Mouse (Mus musculus) heart, embryonic 11.5 days (tissue): ENCODE data around the gene Fau. TPM values are rescaled to one million over a fixed set of nuclear protein-coding genes. Genes with fewer than 3 reads are reported as not detected.

ENCODE experiments used
- ATAC-seq: fragments of 200-750 bp; cut with Nextera tagmentation; replicated peaks from 2 replicates; pipeline ENCODE4 v1.8.0; 2017; ENCODE audit warnings: moderate library complexity; ENCODE audit not compliant: insufficient number of reproducible peaks, low FRiP score, low TSS enrichment
- H3K27ac ChIP-seq: fragments of 300-500 bp; sonication (generic); 2 replicates; pipeline ENCODE4 v1.5.1; 2014; ENCODE audit warnings: mild to moderate bottlenecking, low read depth, low read length
- H3K27me3 ChIP-seq: fragments of 300-500 bp; sonication (generic); 2 replicates; pipeline ENCODE4 v1.6.1; 2014; ENCODE audit warnings: mild to moderate bottlenecking, low read length, mixed read lengths; ENCODE audit not compliant: control insufficient read depth, insufficient read depth
- H3K36me3 ChIP-seq: fragments of 300-500 bp; sonication (generic); 2 replicates; pipeline ENCODE4 v1.6.1; 2014; ENCODE audit warnings: mild to moderate bottlenecking, low read length, moderate library complexity, mixed read lengths; ENCODE audit not compliant: control insufficient read depth, insufficient read depth
- H3K4me1 ChIP-seq: fragments of 300-500 bp; sonication (generic); 2 replicates; pipeline ENCODE4 v1.6.1; 2014; ENCODE audit warnings: low read length; ENCODE audit not compliant: control insufficient read depth, insufficient read depth
- H3K4me2 ChIP-seq: fragments of 300-500 bp; sonication (generic); 2 replicates; pipeline ENCODE4 v1.6.1; 2014; ENCODE audit warnings: mild to moderate bottlenecking, moderate library complexity
- H3K4me3 ChIP-seq: fragments of 300-500 bp; sonication (generic); 2 replicates; pipeline ENCODE4 v1.5.1; 2014; ENCODE audit warnings: low read depth, low read length
- H3K9ac ChIP-seq: fragments of 300-500 bp; sonication (generic); 2 replicates; pipeline ENCODE4 v1.6.1; 2014; ENCODE audit warnings: mild to moderate bottlenecking, low read depth, low read length, moderate library complexity
- H3K9me3 ChIP-seq: fragments of 300-500 bp; sonication (generic); replicated peaks from 2 replicates; pipeline ENCODE4 v1.6.1; 2016; ENCODE audit warnings: low read length; ENCODE audit not compliant: control insufficient read depth
- WGBS: fragments of 180-500 bp; shearing (Covaris S2); extraction: QIAGEN DNeasy Blood & Tissue Kit; methylation state at CpG from one replicate; pipeline ENCODE4 v1.1.7; 2014; ENCODE audit not compliant: insufficient replicate concordance; 5-methylcytosine and 5-hydroxymethylcytosine counted together
- polyA plus RNA-seq: library from polyadenylated mRNA; unstranded; fragments of >200 nt; fragmentation: Nextera tagmentation; extraction: Ambion mirVana; gene quantifications from 2 replicates; pipeline ENCODE4 v1.2.1, GENCODE M21; 2014

Fau gene
- polyA plus RNA-seq, 1 experiment from 2014 or later, result 633 TPM

- ATAC-seq, result 0 out of 2 replicates have a peak, but pooled peaks have one; percentile 0
- Histone ChIP-seq H3K4me2 (peak overlapping the region; percentile 99), H3K4me1 (peaks cover 31% of the 10 kb centered on the region), H3K9ac (peak overlapping the region; percentile 71), H3K36me3 (peaks cover 17% of the 10 kb centered on the region), H3K27ac (no peak overlapping the region; the same call in 1 of the 2 replicates), H3K9me3 (no peaks in the 10 kb centered on the region), H3K27me3 (no peaks in the 10 kb centered on the region), H3K4me3 (peak overlapping the region; percentile 52)
- WGBS, result 33% methylated on average over 5 of the region's 5 CpGs
These were observed 8.9 kb downstream of the Fau start for GRCm38 (mm10) chr19:6066571-6066970.

GRCm38 (mm10) chr19:6067011-6067723 is 9.5 kb downstream of the Fau start:
- Histone ChIP-seq H3K4me1 (peaks cover 25% of the 10 kb centered on the region), H3K9ac (peak overlapping the region; percentile 71), H3K27me3 (no peaks in the 10 kb centered on the region), H3K9me3 (no peaks in the 10 kb centered on the region), H3K4me2 (peak overlapping the region; percentile 99), H3K4me3 (peak overlapping the region; percentile 52), H3K36me3 (peaks cover 17% of the 10 kb centered on the region), H3K27ac (peak overlapping the region; percentile 57)
- WGBS, result 2% methylated on average over 30 of the region's 30 CpGs
- peak; percentile 43 for ATAC-seq

- peaks cover 18% of the 10 kb centered on the region for H3K4me1 ChIP-seq
- H3K27me3 ChIP-seq, result no peaks in the 10 kb centered on the region
- H3K9ac ChIP-seq, result peak within 1 kb of the TSS; percentile 71
- 13% methylated on average over 33 of the region's 33 CpGs for WGBS
- peak within 1 kb of the TSS; percentile 52 for H3K4me3 ChIP-seq
- H3K4me2 ChIP-seq, result peak within 1 kb of the TSS; percentile 99
- peak within 1 kb of the TSS; percentile 57 for H3K27ac ChIP-seq
- peaks cover 17% of the 10 kb centered on the region for H3K36me3 ChIP-seq
- no peaks in the 10 kb centered on the region for H3K9me3 ChIP-seq
- ATAC-seq, result peak; percentile 84
These were observed 10.2 kb downstream of the Fau start, which contains the start of gene Tm7sf2 for GRCm38 (mm10) chr19:6067724-6068415. Gene Tm7sf2 (minus strand): TSS chr19:6068373.

GRCm38 (mm10) chr19:6068951-6069350 is 11.3 kb downstream of the Fau start:
- H3K27ac ChIP-seq, result no peak overlapping the region
- peaks cover 18% of the 10 kb centered on the region for H3K4me1 ChIP-seq
- no peak for ATAC-seq
- no peak overlapping the region for H3K4me2 ChIP-seq
- no peak overlapping the region for H3K9ac ChIP-seq
- H3K9me3 ChIP-seq, result no peaks in the 10 kb centered on the region
- peaks cover 17% of the 10 kb centered on the region for H3K36me3 ChIP-seq
- no peaks in the 10 kb centered on the region for H3K27me3 ChIP-seq
- no peak overlapping the region for H3K4me3 ChIP-seq
- 75% methylated on average over 4 of the region's 4 CpGs for WGBS

- no peak overlapping the region for H3K4me2 ChIP-seq
- H3K36me3 ChIP-seq, result peaks cover 17% of the 10 kb centered on the region
- no peak overlapping the region for H3K9ac ChIP-seq
- H3K4me1 ChIP-seq, result peaks cover 18% of the 10 kb centered on the region
- no peak for ATAC-seq
- no peak overlapping the region for H3K27ac ChIP-seq
- H3K27me3 ChIP-seq, result no peaks in the 10 kb centered on the region
- H3K9me3 ChIP-seq, result no peaks in the 10 kb centered on the region
- no peak overlapping the region for H3K4me3 ChIP-seq
- WGBS, result 87% methylated on average over 10 of the region's 10 CpGs
These were observed 12.2 kb downstream of the Fau start for GRCm38 (mm10) chr19:6069851-6070250.

GRCm38 (mm10) chr19:6070571-6071250 is 13.1 kb downstream of the Fau start:
- 85% methylated on average over 31 of the region's 31 CpGs for WGBS
- no peak for ATAC-seq
- H3K9ac ChIP-seq, result no peak overlapping the region
- no peak overlapping the region for H3K4me3 ChIP-seq
- no peaks in the 10 kb centered on the region for H3K9me3 ChIP-seq
- H3K4me1 ChIP-seq, result peaks cover 18% of the 10 kb centered on the region
- H3K36me3 ChIP-seq, result peaks cover 17% of the 10 kb centered on the region
- no peak overlapping the region for H3K27ac ChIP-seq
- no peak overlapping the region for H3K4me2 ChIP-seq
- H3K27me3 ChIP-seq, result no peaks in the 10 kb centered on the region

- no peak for ATAC-seq
- Histone ChIP-seq H3K9ac (no peak overlapping the region), H3K27me3 (no peaks in the 10 kb centered on the region), H3K36me3 (peaks cover 17% of the 10 kb centered on the region), H3K4me1 (peaks cover 22% of the 10 kb centered on the region), H3K4me2 (no peak overlapping the region), H3K4me3 (no peak overlapping the region), H3K9me3 (no peaks in the 10 kb centered on the region), H3K27ac (no peak overlapping the region)
- WGBS, result 89% methylated on average over 19 of the region's 19 CpGs
These were observed 13.6 kb downstream of the Fau start for GRCm38 (mm10) chr19:6071261-6071660.

GRCm38 (mm10) chr19:6073889-6074288 is 16.2 kb downstream of the Fau start:
- H3K27me3 ChIP-seq, result no peaks in the 10 kb centered on the region
- no peak overlapping the region for H3K4me3 ChIP-seq
- no peak overlapping the region for H3K9ac ChIP-seq
- no peaks in the 10 kb centered on the region for H3K9me3 ChIP-seq
- no peak overlapping the region for H3K27ac ChIP-seq
- WGBS, result 92% methylated on average over 5 of the region's 5 CpGs
- ATAC-seq, result no peak
- peaks cover 14% of the 10 kb centered on the region for H3K36me3 ChIP-seq
- no peak overlapping the region for H3K4me2 ChIP-seq
- peaks cover 6% of the 10 kb centered on the region for H3K4me1 ChIP-seq
